Mouse (Mus musculus) kidney, adult 11 months (tissue): ENCODE measurements around the gene Gm37240.

Experiments
- DNase-seq: peaks from one replicate; pipeline ENCODE4 v3.0.0; 2022

Gm37240 gene

GRCm38 (mm10) chr3:85863996-85864395 lies 23.3 kb downstream of the Gm37240 start:
- no peak for DNase-seq

DNA sequence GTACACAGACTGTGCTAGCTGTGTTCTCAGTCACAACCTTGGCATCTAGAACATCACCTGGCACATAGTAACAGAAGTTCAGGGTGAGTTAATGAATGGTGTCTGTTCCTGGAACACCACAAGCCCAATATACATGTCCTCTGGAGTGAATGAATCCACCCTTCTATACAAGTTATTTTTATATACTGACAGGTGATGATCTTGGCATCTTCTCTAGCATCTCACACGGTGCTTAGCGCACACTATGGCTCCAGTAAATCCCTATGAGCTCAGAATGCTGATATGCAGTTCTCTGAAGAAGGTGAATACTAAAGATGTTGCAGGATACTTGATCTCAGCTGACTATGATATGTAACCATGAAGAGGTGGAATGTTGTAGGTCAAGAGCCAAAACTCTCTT lies 24.4 kb downstream of the Gm37240 start:
- no peak for DNase-seq

- no peak for DNase-seq
These were observed 26.3 kb downstream of the Gm37240 start for GRCm38 (mm10) chr3:85860996-85861395.

DNA sequence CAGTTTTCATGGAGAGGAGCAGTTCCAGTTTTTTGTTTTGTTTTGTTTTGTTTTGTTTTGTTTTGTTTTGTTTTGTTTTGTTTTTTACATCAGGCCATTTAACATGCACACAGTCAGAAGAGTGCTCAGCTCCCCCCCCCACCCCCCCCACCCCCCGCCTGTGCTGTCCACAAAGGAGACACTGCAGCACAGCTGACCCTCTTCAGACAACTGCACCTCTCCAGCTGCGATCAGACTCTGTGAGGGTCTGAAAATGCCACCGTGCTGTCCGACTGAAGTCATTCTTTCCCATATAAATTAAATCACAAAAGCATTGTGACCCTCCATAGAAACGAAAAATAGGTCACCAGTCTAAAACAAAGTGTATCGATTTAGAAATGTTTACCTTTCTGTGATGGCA lies 28.0 kb downstream of the Gm37240 start:
- DNase-seq, result no peak

- DNase-seq, result peak; percentile 33
These were observed 28.9 kb downstream of the Gm37240 start for GRCm38 (mm10) chr3:85858140-85859135.

GRCm38 (mm10) chr3:85857083-85857482 lies 30.2 kb downstream of the Gm37240 start:
- DNase-seq, result no peak

GRCm38 (mm10) chr3:85855947-85856346 lies 31.4 kb downstream of the Gm37240 start:
- DNase-seq, result no peak

DNA sequence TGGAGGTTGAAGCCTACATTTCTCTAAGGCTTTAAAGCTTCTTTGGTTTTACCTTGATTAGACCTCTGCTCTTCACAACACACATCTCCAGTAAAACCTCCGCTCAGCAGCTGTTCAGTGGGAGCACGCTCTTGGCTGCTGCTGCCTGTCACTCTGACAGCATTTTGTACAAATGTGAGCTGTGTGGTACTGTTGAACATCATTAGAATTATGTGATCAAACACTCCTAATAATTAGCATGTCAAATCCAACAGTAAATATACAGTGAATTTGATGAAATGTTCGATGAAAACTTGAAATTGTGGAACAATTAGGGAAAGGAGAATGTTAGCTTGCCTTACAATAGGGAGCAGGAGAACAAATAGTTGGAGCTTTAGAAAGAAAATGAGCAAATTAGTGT lies 32.3 kb downstream of the Gm37240 start:
- no peak for DNase-seq

DNA sequence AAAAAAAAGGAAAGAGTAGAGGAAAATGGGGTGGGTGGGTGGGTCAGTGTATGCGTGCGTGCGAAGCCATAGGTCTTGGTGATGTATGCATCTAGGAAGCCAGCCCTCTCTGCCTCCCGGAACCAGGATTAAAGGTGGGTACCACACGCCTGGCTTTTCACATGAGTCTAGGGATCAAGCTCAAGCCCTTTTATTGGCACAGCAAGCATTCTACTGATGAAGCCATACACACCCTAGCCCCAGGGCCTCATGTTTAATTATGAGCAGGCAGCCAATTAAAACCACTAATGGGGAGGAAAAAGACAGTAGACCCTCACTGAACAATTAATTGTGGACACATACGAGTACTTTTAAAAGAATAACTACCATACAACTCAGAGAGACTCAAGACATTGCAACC lies 33.2 kb downstream of the Gm37240 start:
- DNase-seq, result no peak

DNA sequence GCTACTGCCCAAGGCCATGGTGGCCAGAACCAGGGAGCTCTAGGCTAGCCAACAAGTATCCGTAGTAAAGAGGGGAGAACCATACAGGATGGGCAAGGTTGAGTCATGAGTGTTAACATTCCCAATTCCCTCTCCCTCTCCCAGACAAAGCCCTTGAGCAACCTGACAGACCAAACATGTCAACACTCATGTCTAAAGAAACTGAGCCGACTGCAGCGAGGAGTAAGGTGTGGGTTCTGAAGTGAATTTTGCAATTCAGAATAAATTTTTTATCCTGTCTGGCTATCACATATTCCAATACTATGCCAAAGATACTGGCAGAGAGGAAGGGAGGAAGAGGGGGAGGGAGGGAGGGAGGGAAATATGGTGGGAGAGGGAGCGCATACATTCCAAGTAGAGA lies 33.6 kb downstream of the Gm37240 start:
- DNase-seq, result no peak

DNA sequence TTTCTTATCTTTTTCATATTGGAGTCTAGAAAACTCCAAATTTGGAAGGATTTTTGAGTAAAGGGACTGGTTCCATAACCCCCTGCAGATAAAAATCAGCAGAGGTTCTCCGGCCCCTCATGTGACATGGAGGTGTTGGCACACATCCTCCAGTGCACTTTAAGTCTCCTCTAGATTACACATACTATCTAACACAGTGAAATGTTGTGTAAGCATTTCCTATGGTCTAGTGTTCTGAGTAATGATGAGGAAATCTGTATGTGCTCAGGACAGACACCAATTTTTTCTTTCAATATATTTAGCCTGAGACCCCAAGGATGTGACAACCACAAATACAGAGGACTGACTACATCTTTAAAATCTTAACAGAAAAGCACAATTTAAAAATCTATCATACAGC lies 37.2 kb downstream of the Gm37240 start:
- no peak for DNase-seq

DNA sequence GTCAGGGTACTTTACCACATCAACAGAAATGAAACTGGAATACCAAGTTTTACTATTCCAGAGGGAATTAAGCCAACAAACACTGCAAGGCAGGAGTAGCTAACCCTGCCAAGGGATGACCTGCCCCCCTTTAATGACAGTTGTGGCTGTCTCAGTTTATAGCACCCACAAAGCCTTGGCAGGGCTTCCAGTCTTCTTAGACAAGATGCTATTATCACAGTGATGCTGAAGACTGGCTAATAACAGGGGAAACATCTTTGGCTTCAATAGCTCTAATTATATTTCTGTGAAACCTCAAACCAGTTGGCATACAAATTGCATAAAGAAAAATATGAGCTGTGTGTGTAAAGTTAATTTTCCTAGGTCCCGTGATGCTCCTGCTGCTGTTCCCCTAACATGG lies 41.0 kb downstream of the Gm37240 start:
- DNase-seq, result no peak

GRCm38 (mm10) chr3:85845341-85845740 lies 42.0 kb downstream of the Gm37240 start:
- no peak for DNase-seq

GRCm38 (mm10) chr3:85842881-85843218 lies 44.5 kb downstream of the Gm37240 start:
- no peak for DNase-seq

GRCm38 (mm10) chr3:85842177-85842880 lies 45.0 kb downstream of the Gm37240 start:
- no peak for DNase-seq

- DNase-seq, result no peak
These were observed 45.7 kb downstream of the Gm37240 start for GRCm38 (mm10) chr3:85841454-85842176.

- DNase-seq, result no peak
These were observed 53.7 kb downstream of the Gm37240 start for GRCm38 (mm10) chr3:85833627-85834026.

- DNase-seq, result peak; percentile 58
These were observed 54.7 kb downstream of the Gm37240 start for GRCm38 (mm10) chr3:85832490-85833155.

DNA sequence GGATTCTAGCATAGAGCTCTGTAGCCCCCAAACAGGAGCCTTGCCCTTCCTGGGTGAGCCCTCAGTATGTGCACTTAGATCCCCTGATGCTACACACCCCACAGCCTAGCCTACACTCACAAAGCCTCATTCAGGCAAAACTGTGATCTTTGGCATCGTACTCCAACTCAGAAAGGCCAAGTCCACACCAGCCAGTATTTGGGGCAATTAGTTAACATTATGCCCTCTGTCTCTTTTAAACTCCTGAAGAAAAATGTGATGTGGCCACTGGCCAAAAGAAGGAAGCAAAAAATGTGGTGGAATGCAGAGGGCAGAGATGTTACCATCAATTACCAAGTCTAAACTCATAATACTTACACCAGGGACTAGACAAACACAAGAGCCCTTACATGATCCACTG lies 55.5 kb downstream of the Gm37240 start:
- peak; percentile 63 for DNase-seq

DNA sequence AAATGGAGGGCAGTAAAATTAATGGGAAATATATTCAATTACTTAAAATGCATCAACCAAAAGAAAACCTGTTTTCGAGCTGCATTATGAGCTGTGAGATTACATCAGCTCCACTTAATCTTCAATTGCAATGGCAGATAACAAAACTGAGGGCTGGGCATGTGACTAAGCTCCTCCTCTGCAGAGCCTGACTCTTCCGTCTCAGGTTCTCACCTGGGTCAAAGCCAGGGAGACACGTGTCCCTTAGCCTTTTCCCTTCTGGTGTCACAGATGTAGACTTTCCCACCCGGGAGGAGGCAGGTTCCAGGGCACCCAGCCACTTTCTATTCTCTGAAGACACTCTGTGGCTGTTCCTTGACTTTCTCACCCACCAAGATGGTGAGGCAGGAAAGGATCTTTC lies 58.3 kb downstream of the Gm37240 start:
- DNase-seq, result peak; percentile 37

GRCm38 (mm10) chr3:85827815-85828214 lies 59.5 kb downstream of the Gm37240 start:
- DNase-seq, result peak; percentile 38

DNA sequence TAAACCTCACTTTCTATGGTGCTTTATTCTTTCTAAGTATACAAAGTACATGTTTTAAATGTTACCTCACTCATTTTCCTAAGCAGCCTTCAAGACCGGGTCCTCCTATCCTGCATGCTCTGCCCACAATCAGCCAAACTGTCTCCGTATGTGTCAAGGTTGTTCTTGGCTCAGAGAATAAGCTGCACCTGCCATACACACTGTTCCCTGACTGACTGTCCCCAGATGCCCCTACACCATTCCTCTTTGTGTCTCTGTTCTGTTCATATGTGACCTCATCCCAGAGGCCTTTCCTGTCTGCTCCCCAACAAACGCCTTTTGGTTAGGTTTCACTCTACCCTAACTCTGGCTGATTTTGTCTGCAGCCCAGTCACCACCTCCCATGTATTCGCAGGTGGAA lies 60.0 kb downstream of the Gm37240 start:
- DNase-seq, result peak; percentile 16
